Mouse (Mus musculus) heart, adult 2 months (tissue): ENCODE data around the gene Akr1b3.

Experiments used
- CTCF ChIP-seq: fragments of 200-600 bp; IDR thresholded peaks from 2 replicates; pipeline ENCODE4 v1.8.1; 2022; ENCODE audit warnings: antibody characterized with exemption, mild to moderate bottlenecking, moderate library complexity
- POLR2A ChIP-seq: fragments of 200-500 bp; IDR thresholded peaks from 2 replicates; pipeline ENCODE4 v1.6.1; 2011; ENCODE audit warnings: mild to moderate bottlenecking, low read depth, low read length, control low read depth; ENCODE audit not compliant: insufficient read depth

GRCm38 (mm10) chr6:34346096-34346898, 29.0 kb upstream of the Akr1b3 start:
- peak; percentile 97 for TF ChIP-seq CTCF
- TF ChIP-seq POLR2A = no peak
